Mouse (Mus musculus): Measurements from ENCODE around the gene Cemip2. TPM values are rescaled to one million over a fixed set of nuclear protein-coding genes. Genes with fewer than 3 reads are reported as not detected.
A peak's percentile ranks its signal among the peaks of the same experiment; 100 is the strongest.

The Cemip2 gene
- total and polyA plus RNA-seq, 3 experiments: 2.5 to 10.9 (median 7.7) TPM

- Histone ChIP-seq H3K4me3 (ENCODE audit: low read depth, low read length) (no peak overlapping the region), H3K27me3 (ENCODE audit: insufficient read depth, low read length) (no peaks in the 10 kb centered on the region), H3K9me3 (replicated peaks) (no peaks in the 10 kb centered on the region), H3K4me1 (ENCODE audit: insufficient read depth, low read depth, low read length) (peaks cover 6% of the 10 kb centered on the region; the same call in 1 of the 2 replicates), H3K36me3 (replicated peaks) (peaks cover 30% of the 10 kb centered on the region)
- TF ChIP-seq GATA2 (IDR thresholded peaks at IDR 0.05; ENCODE audit: borderline replicate concordance, low read depth, low read length): no peak
- TF ChIP-seq TAL1 (conservative IDR thresholded peaks at IDR 0.05; ENCODE audit: low read depth, low read length): no peak
- TF ChIP-seq GATA1 (IDR thresholded peaks at IDR 0.05; ENCODE audit: borderline replicate concordance, low read length): no peak
- DNase-seq (ENCODE audit: low spot score) (peak; percentile 4), ATAC-seq (ENCODE audit: extremely low read depth, insufficient number of reproducible peaks, low FRiP score, poor library complexity, severe bottlenecking) (no peak)
Measured at GRCm38 (mm10) chr19:21824146-21824545, 46.0 kb downstream of the Cemip2 start.

- H3K36me3 ChIP-seq (replicated peaks): peaks cover 31% of the 10 kb centered on the region
- no peaks in the 10 kb centered on the region for H3K9me3 ChIP-seq (replicated peaks)
- no peak overlapping the region for H3K4me3 ChIP-seq (ENCODE audit: low read depth, low read length)
- TF ChIP-seq POLR2AphosphoS5 (IDR thresholded peaks at IDR 0.05; ENCODE audit: insufficient replicate concordance, low read depth, low read length) (no peak), TAL1 (conservative IDR thresholded peaks at IDR 0.05; ENCODE audit: low read depth, low read length) (no peak), GATA2 (IDR thresholded peaks at IDR 0.05; ENCODE audit: borderline replicate concordance, low read depth, low read length) (no peak), CTCF (IDR thresholded peaks at IDR 0.05; ENCODE audit: low read depth, low read length) (no peak), GATA1 (IDR thresholded peaks at IDR 0.05; ENCODE audit: borderline replicate concordance, low read length) (no peak)
- peaks cover 6% of the 10 kb centered on the region; the same call in 1 of the 2 replicates for H3K4me1 ChIP-seq (ENCODE audit: insufficient read depth, low read depth, low read length)
- DNase-seq (ENCODE audit: low spot score) (no peak), ATAC-seq (ENCODE audit: extremely low read depth, insufficient number of reproducible peaks, low FRiP score, poor library complexity, severe bottlenecking) (no peak)
- H3K27me3 ChIP-seq (ENCODE audit: insufficient read depth, low read length): no peaks in the 10 kb centered on the region
Measured at GRCm38 (mm10) chr19:21825128-21825885, 47.2 kb downstream of the Cemip2 start.

- Histone ChIP-seq H3K9me3 (replicated peaks) (no peaks in the 10 kb centered on the region), H3K4me1 (ENCODE audit: insufficient read depth, low read depth, low read length) (no peaks in the 10 kb centered on the region), H3K27me3 (ENCODE audit: insufficient read depth, low read length) (no peaks in the 10 kb centered on the region), H3K36me3 (replicated peaks) (peaks cover 59% of the 10 kb centered on the region), H3K4me3 (ENCODE audit: low read depth, low read length) (no peak overlapping the region)
- ATAC-seq (ENCODE audit: extremely low read depth, insufficient number of reproducible peaks, low FRiP score, poor library complexity, severe bottlenecking): no peak
- no peak for TF ChIP-seq CTCF (IDR thresholded peaks at IDR 0.05; ENCODE audit: low read depth, low read length)
- TF ChIP-seq GATA2 (IDR thresholded peaks at IDR 0.05; ENCODE audit: borderline replicate concordance, low read depth, low read length): no peak
- no peak for TF ChIP-seq POLR2AphosphoS5 (IDR thresholded peaks at IDR 0.05; ENCODE audit: insufficient replicate concordance, low read depth, low read length)
- no peak for TF ChIP-seq TAL1 (conservative IDR thresholded peaks at IDR 0.05; ENCODE audit: low read depth, low read length)
- TF ChIP-seq GATA1 (IDR thresholded peaks at IDR 0.05; ENCODE audit: borderline replicate concordance, low read length): no peak
- DNase-seq (ENCODE audit: low spot score): no peak
Measured at GRCm38 (mm10) chr19:21833416-21833992, 55.4 kb downstream of the Cemip2 start.

DNA sequence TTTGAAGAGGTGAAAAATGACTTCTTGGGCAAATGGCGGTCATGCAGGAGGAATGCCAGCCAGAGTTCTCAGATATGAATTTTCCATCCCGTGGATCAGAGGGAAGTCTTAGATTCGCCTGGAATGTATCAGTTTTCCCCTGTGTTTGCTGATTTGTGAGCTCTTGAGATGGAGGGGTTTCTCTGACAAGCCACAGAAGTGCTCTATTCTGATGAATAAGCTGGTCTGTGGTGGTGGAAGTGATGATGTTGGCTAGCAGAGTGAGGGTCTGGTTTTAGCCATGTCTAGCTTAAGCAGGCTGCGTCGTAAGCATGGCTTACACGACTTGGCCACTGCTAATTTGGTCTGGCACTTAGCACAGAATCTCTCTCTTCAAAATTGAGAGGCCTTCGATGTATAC lies 56.8 kb downstream of the Cemip2 start:
- Histone ChIP-seq H3K36me3 (replicated peaks) (peaks cover 57% of the 10 kb centered on the region), H3K27me3 (ENCODE audit: insufficient read depth, low read length) (no peaks in the 10 kb centered on the region), H3K9me3 (replicated peaks) (no peaks in the 10 kb centered on the region), H3K4me3 (ENCODE audit: low read depth, low read length) (no peak overlapping the region), H3K4me1 (ENCODE audit: insufficient read depth, low read depth, low read length) (no peaks in the 10 kb centered on the region)
- DNase-seq (ENCODE audit: low spot score) (no peak), ATAC-seq (ENCODE audit: extremely low read depth, insufficient number of reproducible peaks, low FRiP score, poor library complexity, severe bottlenecking) (no peak)
- TF ChIP-seq TAL1 (conservative IDR thresholded peaks at IDR 0.05; ENCODE audit: low read depth, low read length) (no peak), POLR2AphosphoS5 (IDR thresholded peaks at IDR 0.05; ENCODE audit: insufficient replicate concordance, low read depth, low read length) (no peak), GATA2 (IDR thresholded peaks at IDR 0.05; ENCODE audit: borderline replicate concordance, low read depth, low read length) (no peak), CTCF (IDR thresholded peaks at IDR 0.05; ENCODE audit: low read depth, low read length) (no peak), GATA1 (IDR thresholded peaks at IDR 0.05; ENCODE audit: borderline replicate concordance, low read length) (no peak)

DNA sequence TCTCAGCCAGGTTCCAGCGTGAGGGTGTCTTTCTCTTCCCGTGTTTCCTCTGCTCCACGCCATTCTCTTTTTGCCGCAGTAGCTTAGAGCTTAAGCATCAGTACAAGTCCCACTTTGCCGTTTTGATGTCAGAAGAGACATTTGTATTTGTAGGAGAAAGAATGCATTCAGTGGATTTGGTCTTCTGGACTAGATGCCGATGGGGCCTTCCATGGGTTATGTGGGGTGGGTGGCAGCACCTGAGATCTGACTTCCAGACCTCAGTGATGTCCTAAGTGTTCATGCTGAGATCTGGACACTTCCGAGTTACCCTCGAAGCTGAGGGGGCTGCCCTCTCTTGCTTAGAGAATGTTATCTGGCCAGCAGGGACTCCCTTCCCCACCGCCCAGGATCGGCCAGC lies 72.6 kb downstream of the Cemip2 start:
- no peaks in the 10 kb centered on the region for H3K9me3 ChIP-seq (replicated peaks)
- TF ChIP-seq CTCF (IDR thresholded peaks at IDR 0.05; ENCODE audit: low read depth, low read length) (no peak), POLR2AphosphoS5 (IDR thresholded peaks at IDR 0.05; ENCODE audit: insufficient replicate concordance, low read depth, low read length) (no peak), GATA2 (IDR thresholded peaks at IDR 0.05; ENCODE audit: borderline replicate concordance, low read depth, low read length) (no peak), TAL1 (conservative IDR thresholded peaks at IDR 0.05; ENCODE audit: low read depth, low read length) (no peak), GATA1 (IDR thresholded peaks at IDR 0.05; ENCODE audit: borderline replicate concordance, low read length) (no peak)
- H3K36me3 ChIP-seq (replicated peaks): peaks cover 34% of the 10 kb centered on the region
- ATAC-seq (ENCODE audit: extremely low read depth, insufficient number of reproducible peaks, low FRiP score, poor library complexity, severe bottlenecking) (no peak), DNase-seq (ENCODE audit: low spot score) (no peak)
- no peak overlapping the region for H3K4me3 ChIP-seq (ENCODE audit: low read depth, low read length)
- H3K4me1 ChIP-seq (ENCODE audit: insufficient read depth, low read depth, low read length): peaks cover 26% of the 10 kb centered on the region
- H3K27me3 ChIP-seq (ENCODE audit: insufficient read depth, low read length): no peaks in the 10 kb centered on the region

- no peak for TF ChIP-seq POLR2AphosphoS5 (IDR thresholded peaks at IDR 0.05; ENCODE audit: insufficient replicate concordance, low read depth, low read length)
- no peak for TF ChIP-seq GATA2 (IDR thresholded peaks at IDR 0.05; ENCODE audit: borderline replicate concordance, low read depth, low read length)
- no peak for TF ChIP-seq TAL1 (conservative IDR thresholded peaks at IDR 0.05; ENCODE audit: low read depth, low read length)
- TF ChIP-seq GATA1 (IDR thresholded peaks at IDR 0.05; ENCODE audit: borderline replicate concordance, low read length): no peak
- TF ChIP-seq CTCF (IDR thresholded peaks at IDR 0.05; ENCODE audit: low read depth, low read length): no peak
- H3K36me3 ChIP-seq (replicated peaks): peaks cover 38% of the 10 kb centered on the region
- H3K9me3 ChIP-seq (replicated peaks): no peaks in the 10 kb centered on the region
- no peak for DNase-seq (ENCODE audit: low spot score)
- no peak overlapping the region for H3K4me3 ChIP-seq (ENCODE audit: low read depth, low read length)
- H3K27me3 ChIP-seq (ENCODE audit: insufficient read depth, low read length): no peaks in the 10 kb centered on the region
- no peak for ATAC-seq (ENCODE audit: extremely low read depth, insufficient number of reproducible peaks, low FRiP score, poor library complexity, severe bottlenecking)
- H3K4me1 ChIP-seq (ENCODE audit: insufficient read depth, low read depth, low read length): peaks cover 26% of the 10 kb centered on the region
Measured at GRCm38 (mm10) chr19:21854526-21855228, 76.5 kb downstream of the Cemip2 start.
